24 mouse cellular contexts compared by ENCODE assay signal in genomic region chr9:37646246-37646645, GRCm38 (mm10). TPM values are rescaled to one million over a fixed set of nuclear protein-coding genes. Genes with fewer than 3 reads are reported as not detected.
"Had no signal": no experiment of that assay in that cellular context is flagged by ENCODE, and none has a peak within 500 bp of the region (broad histone marks: within the 10 kb centered on the region; RNA-seq: fewer than 3 reads in every experiment).

No protein-coding gene starts in this region.

- H3K27ac ChIP-seq: kidney, embryonic 15.5 days; limb, embryonic 15.5 days; liver, embryonic 12.5 days; lung, embryonic 15.5 days; midbrain, embryonic 10.5 days; midbrain, embryonic 15.5 days; neural tube, embryonic 13.5 days; stomach, embryonic 15.5 days had no signal

- H3K4me1 ChIP-seq: kidney, embryonic 15.5 days; limb, embryonic 15.5 days; liver, embryonic 12.5 days; lung, embryonic 15.5 days; midbrain, embryonic 10.5 days; midbrain, embryonic 15.5 days; neural tube, embryonic 13.5 days; stomach, embryonic 15.5 days had no signal

- DNase-seq: kidney, adult 2 months; kidney, postnatal 14 days; layer of hippocampus, adult 9-11 months; layer of hippocampus, postnatal 36 days; retina, postnatal 1 day; right cerebral cortex, postnatal 14 days; thymus, adult 2 months; thymus, postnatal 25 days had no signal

- H3K9ac ChIP-seq: kidney, embryonic 15.5 days; limb, embryonic 15.5 days; liver, embryonic 12.5 days; lung, embryonic 15.5 days; midbrain, embryonic 15.5 days; neural tube, embryonic 13.5 days; stomach, embryonic 15.5 days had no signal

- H3K27me3 ChIP-seq: kidney, embryonic 15.5 days; limb, embryonic 15.5 days; liver, embryonic 12.5 days; lung, embryonic 15.5 days; midbrain, embryonic 15.5 days; neural tube, embryonic 13.5 days; stomach, embryonic 15.5 days had no signal

- H3K4me3 ChIP-seq: kidney, embryonic 15.5 days; limb, embryonic 15.5 days; liver, embryonic 12.5 days; lung, embryonic 15.5 days; midbrain, embryonic 10.5 days; midbrain, embryonic 15.5 days; neural tube, embryonic 13.5 days; stomach, embryonic 15.5 days had no signal

RNA-seq across cellular contexts. Expression of gene Panx3, which starts 22.8 kb away (rescaled TPM):
- total RNA-seq: layer of hippocampus, postnatal 36 days; left cerebral cortex, adult 8-10 months; left cerebral cortex, postnatal 25 days; megakaryocyte, adult 5-6 weeks had no signal
- polyA plus RNA-seq: kidney, adult 2 months; kidney, embryonic 15.5 days; large intestine, adult 2 months; limb, embryonic 11.5 days; liver, embryonic 12.5 days; liver, embryonic 16.5 days; midbrain, embryonic 15.5 days; neural tube, embryonic 13.5 days; spleen, adult 2 months; stomach, embryonic 15.5 days; thymus, adult 2 months; urinary bladder, adult 2 months had no signal
